Mouse (Mus musculus): ENCODE results near the gene Lmntd2.

Gene Lmntd2

DNA sequence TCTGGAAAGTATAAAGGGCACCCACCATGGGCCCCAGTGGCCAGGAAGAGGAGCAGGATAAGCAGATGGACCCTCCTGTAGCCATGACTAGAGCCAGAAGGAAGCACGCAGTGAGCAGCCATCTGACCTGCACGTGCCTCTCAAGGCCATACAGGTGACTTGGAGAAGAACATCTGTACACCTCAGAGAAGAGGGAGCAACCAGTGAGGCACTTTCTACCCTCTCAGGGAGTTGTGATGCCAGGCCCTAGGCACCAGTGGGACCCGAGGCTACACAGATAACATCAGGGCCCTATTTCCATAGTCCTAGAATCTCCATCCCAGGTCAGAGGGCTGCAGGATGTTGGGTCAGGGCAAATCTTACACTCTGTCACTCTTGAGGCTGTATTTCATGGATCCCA is 23.7 kb downstream of the Lmntd2 start:
- no peak for DNase-seq (ENCODE audit: low read depth)

DNA sequence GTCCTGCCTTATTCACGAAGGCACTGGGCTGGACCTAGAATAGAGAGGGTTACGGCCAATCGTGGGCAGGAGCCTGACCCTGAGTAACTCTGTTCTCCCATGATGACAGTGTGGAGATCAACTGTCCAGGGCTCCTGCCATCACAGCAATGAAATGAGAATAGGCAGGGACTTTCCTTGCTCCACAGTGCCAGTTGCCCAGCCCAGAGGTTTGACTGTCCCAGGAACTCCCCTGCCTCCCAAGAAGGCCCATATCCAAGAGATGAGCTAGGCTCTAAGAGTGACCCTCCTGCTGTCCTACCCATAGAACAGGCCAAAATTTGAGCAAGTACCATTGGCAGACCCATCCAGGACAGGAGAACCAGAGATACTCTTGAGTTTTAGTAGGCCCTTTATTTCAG is 25.1 kb downstream of the Lmntd2 start:
- DNase-seq (ENCODE audit: low read depth), result no peak

DNA sequence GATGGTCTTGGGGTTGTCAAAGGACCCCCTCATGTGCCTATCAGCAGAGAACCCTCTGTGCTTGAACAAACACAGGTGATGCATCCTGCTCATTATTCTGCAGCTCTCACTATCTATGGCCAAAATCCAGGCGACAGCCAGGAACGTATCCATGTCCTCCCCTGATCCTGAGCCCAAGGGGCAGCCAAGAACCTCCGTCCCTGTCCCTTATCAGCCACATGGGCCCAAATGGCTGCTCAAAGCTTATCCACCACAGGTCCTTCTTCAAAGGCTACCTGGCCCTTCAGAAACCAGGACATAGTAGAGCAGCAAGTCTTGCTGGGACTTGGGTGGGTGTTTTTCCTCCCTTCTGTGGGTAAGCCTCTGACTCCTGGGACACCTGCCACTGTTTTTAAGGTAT is 25.7 kb downstream of the Lmntd2 start:
- no peak for DNase-seq (ENCODE audit: low read depth)

DNA sequence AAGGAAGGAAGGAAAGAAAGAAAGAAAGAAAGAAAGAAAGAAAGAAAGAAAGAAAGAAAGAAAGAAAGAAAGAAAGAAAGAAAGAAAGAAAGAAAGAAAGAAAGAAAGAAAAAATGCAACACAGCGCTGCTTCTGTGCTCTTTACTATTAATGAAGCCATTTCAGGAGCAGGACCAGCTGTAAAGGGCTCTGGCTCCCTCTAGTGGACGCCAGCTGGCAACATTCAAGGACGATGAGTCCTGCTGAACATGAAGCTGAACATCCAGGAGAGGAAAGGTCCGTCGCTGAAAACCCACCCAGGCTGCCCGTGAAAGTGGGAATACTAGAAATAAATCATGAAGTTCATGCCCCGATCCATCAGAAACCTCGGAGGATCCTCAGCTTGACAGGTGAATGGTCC is 37.7 kb downstream of the Lmntd2 start:
- peak; percentile 94 for DNase-seq (ENCODE audit: low read depth)

DNA sequence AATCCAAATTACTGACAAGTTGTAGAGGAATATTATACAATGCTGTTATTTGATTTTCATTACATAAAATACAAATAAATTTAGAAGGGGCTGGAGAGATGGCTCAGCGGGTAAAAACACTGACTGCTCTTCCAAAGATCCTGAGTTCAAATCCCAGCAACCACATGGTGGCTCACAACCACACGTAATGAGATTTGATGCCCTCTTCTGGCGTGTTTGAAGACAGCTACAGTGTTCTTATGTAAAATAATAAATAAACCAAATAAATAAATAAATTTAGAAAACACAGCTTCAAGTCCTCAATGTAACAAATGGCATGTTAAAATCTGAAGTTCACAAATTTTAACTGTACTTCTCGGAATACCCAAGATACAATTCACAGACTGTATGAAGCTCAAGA is 38.8 kb downstream of the Lmntd2 start:
- peak; percentile 20 for DNase-seq (ENCODE audit: low read depth)

DNA sequence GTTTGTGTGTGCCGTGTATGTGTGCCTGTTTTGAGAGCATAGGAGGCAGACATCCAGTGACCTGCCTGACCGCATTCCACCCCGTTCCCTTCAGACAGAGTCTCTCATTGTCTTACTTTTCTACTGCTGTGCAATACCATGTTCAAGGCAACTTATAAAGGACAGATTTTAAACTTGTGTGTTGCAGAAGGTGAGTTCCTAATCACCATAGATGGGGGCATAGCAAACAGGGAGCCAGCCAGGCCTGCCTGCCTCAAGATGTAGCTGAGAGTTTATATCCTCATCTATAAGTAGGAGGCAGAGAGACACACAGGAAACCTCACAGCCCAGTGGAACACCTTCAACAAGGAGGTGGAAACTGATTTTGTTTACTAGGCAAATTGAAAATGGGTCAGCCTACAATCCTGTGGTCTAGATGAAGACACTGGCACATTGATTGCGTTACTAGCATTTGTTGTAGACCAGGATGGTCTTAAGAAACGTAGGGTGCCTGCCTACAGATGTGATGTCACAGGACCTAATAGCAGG is 40.5 kb downstream of the Lmntd2 start:
- no peak for DNase-seq (ENCODE audit: low read depth)

DNA sequence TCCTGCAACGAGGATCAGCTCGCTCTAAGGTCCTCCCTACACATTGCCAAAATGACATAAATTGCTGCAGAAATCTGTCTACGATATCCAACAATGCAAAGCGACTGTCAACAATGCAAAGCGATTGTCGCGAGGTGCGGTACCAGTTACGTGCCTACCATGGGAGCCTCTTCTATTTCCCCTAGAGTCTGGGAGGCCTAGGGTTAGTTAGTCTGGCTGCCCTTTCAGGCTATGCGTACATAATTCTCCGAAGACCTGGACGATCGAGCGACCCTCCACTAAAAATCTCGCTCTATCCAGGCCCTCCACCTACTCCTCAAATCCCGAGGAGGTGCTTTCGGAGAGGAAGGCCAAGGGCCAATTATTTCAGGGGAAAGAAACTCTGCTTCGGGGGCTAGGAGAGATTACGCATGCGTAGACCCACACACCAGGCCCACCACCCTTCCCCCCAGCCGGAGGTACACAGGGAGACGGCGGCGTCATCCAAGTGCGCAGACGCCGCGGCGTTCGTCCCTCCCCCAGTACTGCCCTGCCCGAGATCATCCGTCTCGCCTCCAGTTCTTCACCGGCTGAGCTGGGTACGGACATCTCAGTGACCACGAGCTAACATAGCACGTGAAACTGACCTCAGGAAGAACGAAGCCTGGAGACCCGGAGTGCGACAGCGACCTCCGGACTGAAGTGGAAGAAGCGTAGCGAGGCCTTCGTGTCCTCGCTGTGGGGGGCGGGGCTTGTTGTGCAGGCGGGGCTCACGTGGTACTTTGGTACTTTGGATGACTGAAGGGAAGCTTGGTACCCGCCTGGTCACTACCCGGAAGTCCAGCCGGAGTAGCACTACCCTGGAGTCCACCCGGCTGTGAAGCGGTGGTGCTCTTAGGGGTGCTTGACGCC is 41.5 kb downstream of the Lmntd2 start, which contains the start of gene Rnh1:
Gene Rnh1, minus strand, starts transcription at position 742 of the 891 bp plus-strand sequence.
- peak; percentile 95 for DNase-seq (ENCODE audit: low read depth)

DNA sequence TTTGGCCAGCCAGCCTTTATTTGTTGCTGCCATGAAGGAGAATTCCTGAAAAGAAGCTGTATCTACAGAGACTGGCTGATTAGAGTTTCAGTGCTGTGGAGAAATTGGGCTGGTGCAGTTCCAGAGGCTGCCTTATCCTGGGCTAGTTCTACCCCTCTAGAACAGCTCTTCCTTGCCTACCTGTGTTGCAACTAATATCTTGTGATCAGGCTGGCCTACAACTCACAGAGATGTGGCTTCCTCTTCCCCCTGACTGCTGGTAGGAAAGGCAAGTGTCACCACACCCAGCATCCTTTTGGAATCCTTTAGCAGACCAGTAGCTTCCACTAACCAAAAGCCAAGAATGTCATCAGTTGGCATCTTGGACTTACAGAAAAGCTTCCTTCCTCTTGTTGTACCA is 44.0 kb downstream of the Lmntd2 start:
- no peak for DNase-seq (ENCODE audit: low read depth)

DNA sequence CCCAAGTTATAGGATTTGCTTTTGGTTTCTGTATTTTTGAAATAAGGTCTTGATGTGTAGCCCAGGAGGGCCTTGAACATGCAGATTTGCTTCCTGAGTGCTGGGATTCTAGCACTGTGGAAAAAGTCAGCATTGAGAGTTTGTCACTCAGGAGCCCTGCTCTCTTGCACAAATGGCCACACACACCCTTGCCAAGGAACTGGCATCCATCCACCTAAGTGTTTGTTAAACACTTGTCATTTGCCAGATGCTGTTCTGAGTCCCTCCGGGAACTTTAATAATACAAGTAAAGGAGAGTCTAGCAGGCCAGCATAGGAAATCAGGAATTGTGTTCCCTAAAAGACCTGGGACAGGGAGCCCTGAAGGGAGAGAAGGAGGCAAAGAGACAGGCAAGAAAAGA is 44.6 kb downstream of the Lmntd2 start:
- DNase-seq (ENCODE audit: low read depth), result peak; percentile 14

DNA sequence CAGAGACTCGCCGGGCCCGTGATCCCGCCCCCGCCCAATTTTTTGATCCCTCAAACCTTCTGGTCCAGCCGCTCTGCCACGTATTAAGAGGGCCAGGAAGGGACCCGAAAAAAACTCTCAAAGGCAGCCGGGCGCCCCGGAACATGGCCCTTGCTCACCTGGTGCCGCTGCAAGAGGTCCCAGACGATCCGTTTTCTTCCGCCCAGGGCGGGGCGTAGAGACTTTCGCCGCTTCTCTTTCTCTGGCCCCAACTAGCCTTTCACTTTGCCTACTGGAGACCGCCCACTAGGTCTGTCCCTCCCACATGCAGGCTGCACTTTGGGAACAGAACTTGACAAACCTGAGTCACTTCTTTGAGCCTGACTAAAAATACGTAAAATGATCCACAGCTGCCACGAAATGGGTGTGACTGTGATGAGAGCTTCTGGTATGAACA is 45.3 kb downstream of the Lmntd2 start:
- DNase-seq (ENCODE audit: low read depth), result peak; percentile 82

DNA sequence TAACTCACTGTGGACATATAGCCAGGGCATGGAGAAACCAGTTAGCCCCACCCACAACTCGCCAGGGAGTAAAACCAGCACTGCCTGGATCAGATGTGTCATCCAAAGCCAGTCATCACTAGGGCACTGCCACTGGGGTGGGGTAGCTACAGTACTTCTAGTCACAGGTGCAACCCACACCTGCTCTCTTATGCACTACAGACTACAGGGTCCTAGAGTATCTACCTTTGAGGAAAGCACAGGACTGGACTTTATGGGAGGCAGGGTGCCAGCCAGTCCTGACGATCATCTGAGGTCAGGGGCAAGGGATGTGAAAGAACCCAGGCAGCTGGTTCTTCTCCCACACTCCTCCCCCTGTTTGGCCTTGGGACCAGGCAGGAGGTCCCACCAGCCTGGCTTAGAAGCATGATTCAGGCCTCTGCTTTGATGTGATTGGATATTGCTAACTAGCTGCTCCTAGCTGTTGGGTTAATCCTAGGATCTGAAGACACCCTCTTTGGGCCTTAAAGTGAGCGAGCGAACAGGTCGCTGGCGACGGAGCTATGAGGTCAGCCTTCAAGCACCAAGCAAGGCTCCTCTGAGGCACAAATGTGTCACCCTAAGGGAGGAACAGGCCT is 45.9 kb downstream of the Lmntd2 start:
- peak; percentile 75 for DNase-seq (ENCODE audit: low read depth)

DNA sequence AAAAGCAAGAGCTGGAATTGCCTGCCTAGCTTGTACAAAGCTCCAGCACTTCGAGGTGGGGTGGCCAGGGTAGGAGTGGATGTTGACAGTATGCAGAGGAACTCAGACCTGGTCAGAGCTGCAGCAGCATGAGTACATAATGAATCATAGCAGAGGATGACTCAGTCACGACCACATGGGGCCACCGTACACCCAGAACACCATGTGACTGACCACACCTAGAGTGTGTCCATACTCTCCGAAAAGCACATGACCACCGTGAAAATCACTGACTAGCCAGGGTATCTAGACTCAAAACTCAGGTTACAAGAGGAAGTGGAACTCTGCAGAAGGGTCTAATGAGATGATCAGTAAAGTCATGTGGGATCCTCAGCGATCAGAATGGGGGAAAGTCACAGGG is 49.0 kb downstream of the Lmntd2 start:
- DNase-seq (ENCODE audit: low read depth), result peak; percentile 89

DNA sequence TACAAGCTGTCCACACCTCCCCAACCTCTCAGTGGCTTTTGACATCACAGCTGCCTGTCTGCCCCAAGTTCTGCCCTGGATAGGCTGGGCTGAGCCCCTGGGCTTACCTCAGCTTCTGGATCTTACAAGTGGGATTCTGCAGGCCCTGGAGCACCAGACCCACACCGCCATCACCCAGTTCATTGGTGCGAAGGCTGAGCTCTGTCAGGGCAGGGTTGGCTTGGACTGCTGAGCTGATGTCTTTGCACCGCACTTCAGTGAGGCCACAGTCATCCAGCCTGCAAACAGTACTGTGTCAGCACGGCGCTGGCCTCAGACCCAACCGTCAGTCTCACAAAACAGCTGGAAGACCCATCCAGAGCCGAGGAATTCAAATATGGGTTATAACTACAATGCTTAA is 49.5 kb downstream of the Lmntd2 start:
- DNase-seq (ENCODE audit: low read depth), result no peak

Measured in NIH3T3 (cell line).